Mouse (Mus musculus): ENCODE measurements at regions not wholly inside any gene's neighbourhood (a gene's known extent, or its start where the extent isn't known, plus 50 kb on each side); places are given as distances from the start of the nearest gene placed in this dataset.
"Not testable (repeated sequence)": the region's sequence is repeated elsewhere in the genome, so short reads cannot be mapped to it uniquely, and the experiment has no call there.

DNA sequence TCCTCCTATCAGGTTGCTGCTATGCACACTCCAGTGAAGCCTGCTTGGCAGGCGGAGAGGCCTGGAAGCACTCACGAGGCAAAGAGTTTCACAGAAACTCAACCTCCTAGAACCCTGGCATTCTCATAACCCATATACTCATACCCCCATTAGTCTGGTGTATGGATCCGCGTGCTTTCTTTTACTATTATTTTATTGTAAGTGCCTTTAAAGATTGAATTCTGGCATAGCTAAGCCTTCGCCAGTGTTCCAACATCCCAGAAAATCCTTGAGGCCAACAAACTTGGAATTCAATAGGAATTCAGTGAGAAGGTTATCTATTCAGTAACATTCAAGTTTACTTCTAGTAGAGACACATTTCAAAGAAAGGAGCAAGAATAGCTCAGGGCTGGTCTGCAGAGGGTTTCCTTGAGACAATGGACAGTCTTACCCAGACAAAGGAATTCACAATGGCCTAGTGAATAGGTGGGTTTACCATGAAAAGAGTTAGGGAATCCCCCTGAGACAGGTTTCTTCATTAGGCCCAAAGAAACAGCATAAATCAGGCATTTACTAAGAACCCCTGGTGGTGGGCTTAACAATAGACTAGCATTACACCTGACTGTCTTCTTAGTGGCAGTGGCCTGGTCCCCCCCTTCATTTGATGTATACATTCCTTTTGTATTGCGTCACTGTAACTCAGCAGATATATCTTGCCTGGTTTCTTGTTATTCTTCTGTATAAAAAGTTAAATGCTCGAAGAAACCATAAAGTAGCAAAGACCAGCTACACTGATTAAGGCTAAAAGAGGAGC lies 80.8 kb upstream of the Gm15446 start:
- H3K36me3 ChIP-seq (ENCODE audit: control insufficient read depth, insufficient read depth, low read length); ATAC-seq (ENCODE audit: insufficient number of reproducible peaks, insufficient read depth, low FRiP score, low read depth); H3K4me3 ChIP-seq (ENCODE audit: low read depth, low read length); H3K9me3 ChIP-seq (ENCODE audit: control insufficient read depth, low read depth, low read length); H3K4me2 ChIP-seq (replicated peaks; ENCODE audit: low read depth, low read length); H3K4me1 ChIP-seq (ENCODE audit: control insufficient read depth, insufficient read depth, low read length); H3K9ac ChIP-seq (replicated peaks; ENCODE audit: low read depth, low read length); H3K27me3 ChIP-seq (ENCODE audit: control insufficient read depth, insufficient read depth, low read length); H3K27ac ChIP-seq (ENCODE audit: low read length): not testable (repeated sequence)
- WGBS, result 90% methylated on average over 7 of the region's 7 CpGs

DNA sequence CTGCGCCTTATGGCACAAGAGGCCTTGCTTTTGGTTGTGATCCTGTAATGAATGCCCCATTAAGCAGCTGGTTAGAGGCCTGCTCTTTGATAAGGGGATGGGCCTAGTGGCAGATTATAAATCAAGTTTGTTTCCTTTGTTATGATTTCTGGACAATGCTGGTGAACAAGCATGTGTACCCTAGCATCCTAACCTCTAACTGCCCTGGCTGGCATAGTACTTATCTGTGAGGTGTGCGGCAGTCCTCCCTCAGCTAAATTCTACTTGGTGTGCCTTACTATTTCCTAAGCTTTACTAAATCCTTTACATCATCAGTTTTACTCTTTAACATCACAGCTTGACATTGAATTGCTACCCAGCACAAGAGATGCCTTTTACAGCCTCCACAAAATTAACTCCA lies 79.0 kb upstream of the Gm15446 start:
- H3K27ac ChIP-seq (ENCODE audit: low read length); H3K9me3 ChIP-seq (ENCODE audit: control insufficient read depth, low read depth, low read length); ATAC-seq (ENCODE audit: insufficient number of reproducible peaks, insufficient read depth, low FRiP score, low read depth); H3K4me1 ChIP-seq (ENCODE audit: control insufficient read depth, insufficient read depth, low read length); H3K27me3 ChIP-seq (ENCODE audit: control insufficient read depth, insufficient read depth, low read length); H3K9ac ChIP-seq (replicated peaks; ENCODE audit: low read depth, low read length); H3K36me3 ChIP-seq (ENCODE audit: control insufficient read depth, insufficient read depth, low read length): not testable (repeated sequence)
- Histone ChIP-seq H3K4me3 (ENCODE audit: low read depth, low read length) (peak overlapping the region; percentile 39), H3K4me2 (replicated peaks; ENCODE audit: low read depth, low read length) (peak overlapping the region; percentile 33)
- 77% methylated on average over 2 of the region's 2 CpGs for WGBS

DNA sequence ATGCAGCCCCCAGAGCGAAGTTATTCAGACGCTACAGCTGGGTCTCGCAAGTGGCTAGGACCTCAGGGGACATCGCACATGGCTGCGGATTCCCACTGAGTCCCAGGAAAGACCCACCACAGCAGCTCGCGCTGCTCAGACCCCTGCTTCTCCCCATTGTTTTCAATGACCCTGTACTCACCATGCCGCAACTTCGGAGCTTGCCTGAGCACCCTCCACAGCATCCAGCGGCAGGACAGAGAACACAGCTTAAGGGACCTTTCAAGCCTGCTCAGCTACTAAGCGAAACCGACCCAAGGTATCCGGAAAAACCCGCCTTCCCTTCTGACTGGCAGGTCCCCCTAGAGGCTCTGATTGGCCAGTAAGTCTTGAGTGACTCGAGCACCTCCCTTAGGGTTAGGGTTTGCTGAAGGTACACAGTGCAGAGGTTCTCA lies 78.4 kb upstream of the Gm15446 start:
- H3K4me2 ChIP-seq (replicated peaks; ENCODE audit: low read depth, low read length), result peak overlapping the region; percentile 33
- H3K27me3 ChIP-seq (ENCODE audit: control insufficient read depth, insufficient read depth, low read length), result no peaks in the 10 kb centered on the region
- peak overlapping the region; percentile 39 for H3K4me3 ChIP-seq (ENCODE audit: low read depth, low read length)
- ATAC-seq (ENCODE audit: insufficient number of reproducible peaks, insufficient read depth, low FRiP score, low read depth), result peak; percentile 92
- no peaks in the 10 kb centered on the region for H3K4me1 ChIP-seq (ENCODE audit: control insufficient read depth, insufficient read depth, low read length)
- no peaks in the 10 kb centered on the region for H3K36me3 ChIP-seq (ENCODE audit: control insufficient read depth, insufficient read depth, low read length)
- WGBS, result 6% methylated on average over 15 of the region's 15 CpGs
- no peaks in the 10 kb centered on the region for H3K9me3 ChIP-seq (ENCODE audit: control insufficient read depth, low read depth, low read length)
- no peak overlapping the region for H3K27ac ChIP-seq (ENCODE audit: low read length)
- H3K9ac ChIP-seq (replicated peaks; ENCODE audit: low read depth, low read length), result no peak overlapping the region

- H3K27ac ChIP-seq (ENCODE audit: low read length); H3K27me3 ChIP-seq (ENCODE audit: control insufficient read depth, insufficient read depth, low read length); ATAC-seq (ENCODE audit: insufficient number of reproducible peaks, insufficient read depth, low FRiP score, low read depth); H3K4me2 ChIP-seq (replicated peaks; ENCODE audit: low read depth, low read length); H3K4me1 ChIP-seq (ENCODE audit: control insufficient read depth, insufficient read depth, low read length); H3K9ac ChIP-seq (replicated peaks; ENCODE audit: low read depth, low read length); H3K36me3 ChIP-seq (ENCODE audit: control insufficient read depth, insufficient read depth, low read length); H3K9me3 ChIP-seq (ENCODE audit: control insufficient read depth, low read depth, low read length); H3K4me3 ChIP-seq (ENCODE audit: low read depth, low read length): not testable (repeated sequence)
Observed at GRCm38 (mm10) chr5:109851225-109851624, 72.0 kb upstream of the Gm15446 start.

DNA sequence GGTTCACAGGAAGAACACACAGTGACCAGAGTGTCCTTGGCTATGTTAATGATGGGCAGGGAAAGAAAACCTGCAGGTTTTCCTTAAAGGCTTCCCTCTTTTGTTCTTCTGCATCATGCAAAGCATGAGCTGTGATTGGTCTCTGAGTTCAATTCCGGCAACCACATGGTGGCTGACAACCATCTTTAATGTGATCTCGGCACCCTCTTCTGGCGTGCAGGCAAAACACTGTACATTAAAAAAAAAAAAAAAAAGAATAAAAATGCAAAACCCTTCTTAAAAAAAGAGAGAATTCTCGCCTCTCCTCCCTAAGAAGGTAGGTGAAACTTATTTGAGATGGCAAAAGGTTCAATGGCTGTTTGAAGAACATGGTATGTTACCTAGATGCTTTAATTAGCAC lies 62.8 kb upstream of the Gm15446 start:
- WGBS, result 85% methylated on average over 4 of the region's 4 CpGs
- no peak overlapping the region for H3K9ac ChIP-seq (replicated peaks; ENCODE audit: low read depth, low read length)
- no peaks in the 10 kb centered on the region for H3K27me3 ChIP-seq (ENCODE audit: control insufficient read depth, insufficient read depth, low read length)
- no peak overlapping the region for H3K4me3 ChIP-seq (ENCODE audit: low read depth, low read length)
- no peak for ATAC-seq (ENCODE audit: insufficient number of reproducible peaks, insufficient read depth, low FRiP score, low read depth)
- no peak overlapping the region for H3K4me2 ChIP-seq (replicated peaks; ENCODE audit: low read depth, low read length)
- H3K36me3 ChIP-seq (ENCODE audit: control insufficient read depth, insufficient read depth, low read length), result no peaks in the 10 kb centered on the region
- no peaks in the 10 kb centered on the region for H3K4me1 ChIP-seq (ENCODE audit: control insufficient read depth, insufficient read depth, low read length)
- H3K27ac ChIP-seq (ENCODE audit: low read length), result no peak overlapping the region
- no peaks in the 10 kb centered on the region for H3K9me3 ChIP-seq (ENCODE audit: control insufficient read depth, low read depth, low read length)

DNA sequence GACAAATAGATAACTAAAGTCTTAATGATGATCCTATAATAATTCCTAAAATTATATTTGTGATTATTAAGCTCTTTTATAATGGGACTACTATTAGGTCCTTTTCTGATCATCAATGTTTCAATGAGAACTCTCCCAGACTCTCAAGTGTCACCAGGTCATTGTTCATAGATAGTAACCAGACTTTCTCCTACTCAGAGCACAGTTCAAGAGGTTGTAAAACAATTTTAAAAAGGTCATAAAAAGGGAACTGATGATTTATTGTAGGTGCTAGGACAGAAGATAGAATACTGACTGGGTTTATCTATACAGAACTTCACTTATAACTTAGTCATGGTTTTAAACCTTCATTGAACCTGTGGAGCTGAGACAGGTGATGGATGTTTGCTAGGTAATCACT lies 58.7 kb upstream of the Gm15446 start:
- H3K9me3 ChIP-seq (ENCODE audit: control insufficient read depth, low read depth, low read length); ATAC-seq (ENCODE audit: insufficient number of reproducible peaks, insufficient read depth, low FRiP score, low read depth); H3K4me3 ChIP-seq (ENCODE audit: low read depth, low read length); H3K27me3 ChIP-seq (ENCODE audit: control insufficient read depth, insufficient read depth, low read length); H3K36me3 ChIP-seq (ENCODE audit: control insufficient read depth, insufficient read depth, low read length); H3K4me1 ChIP-seq (ENCODE audit: control insufficient read depth, insufficient read depth, low read length); H3K9ac ChIP-seq (replicated peaks; ENCODE audit: low read depth, low read length); H3K27ac ChIP-seq (ENCODE audit: low read length); H3K4me2 ChIP-seq (replicated peaks; ENCODE audit: low read depth, low read length): not testable (repeated sequence)

DNA sequence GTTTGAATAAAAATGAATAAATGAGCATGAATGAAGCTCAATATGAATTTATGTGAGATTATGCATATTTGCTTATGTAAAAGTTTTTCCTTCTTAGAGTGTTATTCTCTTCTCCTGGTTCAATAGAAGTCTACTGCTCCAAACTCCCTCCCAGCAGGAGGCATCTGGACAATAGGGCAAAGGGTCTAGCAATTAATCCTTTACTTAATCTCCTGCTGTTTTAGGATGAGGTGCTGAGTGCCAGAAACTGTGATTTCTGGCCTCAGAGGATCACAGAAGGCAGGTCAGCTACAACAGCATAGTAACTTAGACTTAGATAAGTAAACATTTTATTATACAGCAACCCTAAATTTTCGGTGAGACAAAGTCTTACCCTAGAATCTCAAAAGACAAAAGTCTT lies 57.6 kb upstream of the Gm15446 start:
- Histone ChIP-seq H3K9ac (replicated peaks; ENCODE audit: low read depth, low read length) (no peak overlapping the region), H3K27ac (ENCODE audit: low read length) (no peak overlapping the region), H3K4me2 (replicated peaks; ENCODE audit: low read depth, low read length) (no peak overlapping the region), H3K4me3 (ENCODE audit: low read depth, low read length) (no peak overlapping the region), H3K27me3 (ENCODE audit: control insufficient read depth, insufficient read depth, low read length) (no peaks in the 10 kb centered on the region), H3K9me3 (ENCODE audit: control insufficient read depth, low read depth, low read length) (no peaks in the 10 kb centered on the region), H3K36me3 (ENCODE audit: control insufficient read depth, insufficient read depth, low read length) (no peaks in the 10 kb centered on the region), H3K4me1 (ENCODE audit: control insufficient read depth, insufficient read depth, low read length) (no peaks in the 10 kb centered on the region)
- ATAC-seq (ENCODE audit: insufficient number of reproducible peaks, insufficient read depth, low FRiP score, low read depth), result no peak
- 72% methylated on average over 1 of the region's 1 CpGs for WGBS

DNA sequence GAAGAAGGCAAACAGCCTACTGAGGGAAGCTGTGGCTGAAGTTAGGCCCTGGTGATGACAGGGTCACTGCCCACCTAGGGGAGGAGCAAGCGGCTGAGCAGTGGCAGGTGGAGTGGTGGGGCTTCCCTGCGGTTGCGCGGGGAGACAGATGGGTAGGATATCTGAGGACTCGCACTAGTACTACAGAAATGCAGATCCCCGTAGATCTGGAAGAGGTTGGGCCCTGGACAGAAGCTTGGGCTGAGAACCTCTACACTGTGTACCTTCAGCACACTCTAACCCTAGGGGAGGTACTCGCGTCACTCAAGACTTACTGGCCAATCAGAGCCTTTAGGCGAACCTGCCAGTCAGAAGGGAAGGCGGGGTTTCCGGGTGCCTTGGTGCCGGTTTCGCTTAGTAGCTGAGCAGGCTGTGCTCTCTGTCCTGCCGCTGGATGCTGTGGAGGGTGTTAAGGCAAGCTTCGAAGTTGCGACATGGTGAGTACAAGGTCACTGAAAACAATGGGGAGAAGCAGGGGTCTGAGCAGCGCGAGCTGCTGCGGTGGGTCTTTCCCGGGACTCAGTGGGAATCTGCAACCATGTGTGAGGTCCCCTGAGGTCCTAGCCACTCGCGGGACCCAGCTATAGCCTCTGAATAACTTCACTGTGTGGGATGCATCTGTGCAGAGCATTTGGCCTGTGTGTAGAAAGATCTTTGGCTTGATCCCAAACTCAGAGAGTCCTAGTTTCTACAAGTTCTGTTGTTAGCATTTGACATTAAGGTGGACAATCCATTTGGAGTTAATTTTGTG lies 56.7 kb upstream of the Gm15446 start:
- Histone ChIP-seq H3K4me2 (replicated peaks; ENCODE audit: low read depth, low read length) (peak overlapping the region; percentile 47), H3K36me3 (ENCODE audit: control insufficient read depth, insufficient read depth, low read length) (no peaks in the 10 kb centered on the region), H3K27me3 (ENCODE audit: control insufficient read depth, insufficient read depth, low read length) (no peaks in the 10 kb centered on the region), H3K4me3 (ENCODE audit: low read depth, low read length) (peak overlapping the region; percentile 50), H3K27ac (ENCODE audit: low read length) (no peak overlapping the region), H3K9me3 (ENCODE audit: control insufficient read depth, low read depth, low read length) (no peaks in the 10 kb centered on the region), H3K9ac (replicated peaks; ENCODE audit: low read depth, low read length) (peak overlapping the region; percentile 57), H3K4me1 (ENCODE audit: control insufficient read depth, insufficient read depth, low read length) (no peaks in the 10 kb centered on the region)
- ATAC-seq (ENCODE audit: insufficient number of reproducible peaks, insufficient read depth, low FRiP score, low read depth), result peak; percentile 99
- under 1% methylated on average over 22 of the region's 22 CpGs for WGBS
